Mouse (Mus musculus) E14TG2a.4 (cell line): ENCODE results near the gene Pex5l.

ENCODE experiments used
- CTCF ChIP-seq: conservative IDR thresholded peaks from 2 replicates; pipeline ENCODE4 v1.5.1; 2014; ENCODE audit warnings: low read length
- NANOG ChIP-seq: IDR thresholded peaks from 2 replicates; pipeline ENCODE4 v1.6.1; 2014; ENCODE audit warnings: borderline replicate concordance, low read length, mixed read lengths
- POU5F1 ChIP-seq: IDR thresholded peaks from 2 replicates; pipeline ENCODE4 v1.6.1; 2014; ENCODE audit warnings: low read length, borderline replicate concordance

DNA sequence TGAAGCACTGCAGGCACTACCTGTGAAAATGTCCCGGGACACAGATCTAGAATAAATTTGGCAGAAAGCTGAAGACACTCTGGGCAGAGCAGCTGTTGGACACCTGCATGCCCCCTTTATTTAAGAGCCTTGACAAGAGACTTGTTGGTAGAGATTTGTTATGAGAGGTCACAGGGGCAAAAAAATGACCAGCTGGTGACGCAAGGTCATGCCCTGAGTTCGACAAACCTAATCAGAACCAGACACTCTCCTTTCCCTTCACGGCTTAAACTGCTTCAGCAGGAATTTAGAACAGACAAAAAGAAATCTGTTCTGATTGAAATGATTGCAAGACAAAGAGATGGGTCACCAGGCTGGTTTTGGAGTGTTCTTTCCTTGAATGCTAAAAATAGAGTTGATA is 163.1 kb downstream of the Pex5l start:
- TF ChIP-seq CTCF (no peak), NANOG (no peak), POU5F1 (no peak)
